Mouse (Mus musculus) heart, postnatal 10 days (tissue): Measurements from ENCODE around the gene Fstl4. TPM values are rescaled to one million over a fixed set of nuclear protein-coding genes. Genes with fewer than 3 reads are reported as not detected.

Experiments used
- DNase-seq, 2 experiments: peaks; one replicate each; pipeline ENCODE4 v3.0.0; 2021
- intact Hi-C: fragments of 180-260 bp; cut with DNase I; formaldehyde crosslinking; loops from one replicate; pipeline ENCODE4 v1.15.1; 2025
- total RNA-seq, 2 experiments: library from RNA; stranded (reverse); gene quantifications; 2 replicates each; pipeline ENCODE4 v1.2.3; 2021

Gene Fstl4
- total RNA-seq, 2 experiments from 2014 or later, result 7.7 to 8.5 TPM

- no peak for DNase-seq
- intact Hi-C loops, result loop anchor here (10.0 kb wide), 1 partner anchor 455 kb away; no protein-coding TSS in a partner anchor
Observed at GRCm38 (mm10) chr11:52889527-52889926, 125.1 kb downstream of the Fstl4 start.

- intact Hi-C loops, result no loop called here
- no peak for DNase-seq
Observed at GRCm38 (mm10) chr11:52890156-52890555, 125.7 kb downstream of the Fstl4 start.

GRCm38 (mm10) chr11:52904101-52904500 lies 139.7 kb downstream of the Fstl4 start:
- intact Hi-C loops, result no loop called here
- DNase-seq, result no peak

- intact Hi-C loops, result no loop called here
- DNase-seq, result peak; percentile 44 to 56
Observed at GRCm38 (mm10) chr11:52910788-52911187, 146.4 kb downstream of the Fstl4 start.

- intact Hi-C loops, result no loop called here
- DNase-seq, result no peak
Observed at GRCm38 (mm10) chr11:52914431-52914830, 150.0 kb downstream of the Fstl4 start.

- DNase-seq, result no peak
- intact Hi-C loops, result no loop called here
Observed at GRCm38 (mm10) chr11:52915648-52916047, 151.2 kb downstream of the Fstl4 start.

GRCm38 (mm10) chr11:52919231-52919960 lies 155.0 kb downstream of the Fstl4 start:
- peak; percentile 11 to 32 for DNase-seq
- intact Hi-C loops, result no loop called here

GRCm38 (mm10) chr11:52924196-52924595 lies 159.8 kb downstream of the Fstl4 start:
- intact Hi-C loops, result no loop called here
- no peak for DNase-seq

GRCm38 (mm10) chr11:52928321-52928720 lies 163.9 kb downstream of the Fstl4 start:
- intact Hi-C loops, result no loop called here
- DNase-seq, result no peak

GRCm38 (mm10) chr11:52939336-52940070 lies 175.1 kb downstream of the Fstl4 start:
- DNase-seq, result no peak

GRCm38 (mm10) chr11:52942967-52943366 lies 178.5 kb downstream of the Fstl4 start:
- intact Hi-C loops, result no loop called here
- no peak for DNase-seq

More at GRCm38 (mm10) chr11:52939336-52940070, 175.1 kb downstream of the Fstl4 start:
- intact Hi-C loops, result no loop called here

GRCm38 (mm10) chr11:52954995-52955394 lies 190.6 kb downstream of the Fstl4 start:
- intact Hi-C loops, result no loop called here
- DNase-seq, result no peak

- no peak for DNase-seq
- intact Hi-C loops, result loop anchor here (5.0 kb wide), 1 partner anchor 1082 kb away; no protein-coding TSS in a partner anchor
Observed at GRCm38 (mm10) chr11:52968809-52969208, 204.4 kb downstream of the Fstl4 start.

- peak; percentile 63 to 76 for DNase-seq
- intact Hi-C loops, result no loop called here
Observed at GRCm38 (mm10) chr11:52970396-52970795, 206.0 kb downstream of the Fstl4 start.

- DNase-seq, result no peak
- intact Hi-C loops, result no loop called here
Observed at GRCm38 (mm10) chr11:52986986-52987385, 222.6 kb downstream of the Fstl4 start.

GRCm38 (mm10) chr11:52994688-52995087 lies 230.3 kb downstream of the Fstl4 start:
- intact Hi-C loops, result no loop called here
- no peak for DNase-seq

GRCm38 (mm10) chr11:52996434-52997093 lies 232.1 kb downstream of the Fstl4 start:
- intact Hi-C loops, result no loop called here
- DNase-seq, result no peak

- peak; percentile 19 to 32 for DNase-seq
- intact Hi-C loops, result no loop called here
Observed at GRCm38 (mm10) chr11:52997421-52997820, 233.0 kb downstream of the Fstl4 start.

- no peak for DNase-seq
- intact Hi-C loops, result no loop called here
Observed at GRCm38 (mm10) chr11:53000226-53000625, 235.8 kb downstream of the Fstl4 start.

- intact Hi-C loops, result no loop called here
- peak in 1 of 2 experiments; percentile 9 for DNase-seq
Observed at GRCm38 (mm10) chr11:53003361-53003760, 238.9 kb downstream of the Fstl4 start.

GRCm38 (mm10) chr11:53003811-53004210 lies 239.4 kb downstream of the Fstl4 start:
- intact Hi-C loops, result no loop called here

More at GRCm38 (mm10) chr11:53003811-53004210, 239.4 kb downstream of the Fstl4 start:
- DNase-seq, result peak; percentile 31 to 34
